ENCODE assay signal across 7 mouse cellular contexts in the genomic region with DNA sequence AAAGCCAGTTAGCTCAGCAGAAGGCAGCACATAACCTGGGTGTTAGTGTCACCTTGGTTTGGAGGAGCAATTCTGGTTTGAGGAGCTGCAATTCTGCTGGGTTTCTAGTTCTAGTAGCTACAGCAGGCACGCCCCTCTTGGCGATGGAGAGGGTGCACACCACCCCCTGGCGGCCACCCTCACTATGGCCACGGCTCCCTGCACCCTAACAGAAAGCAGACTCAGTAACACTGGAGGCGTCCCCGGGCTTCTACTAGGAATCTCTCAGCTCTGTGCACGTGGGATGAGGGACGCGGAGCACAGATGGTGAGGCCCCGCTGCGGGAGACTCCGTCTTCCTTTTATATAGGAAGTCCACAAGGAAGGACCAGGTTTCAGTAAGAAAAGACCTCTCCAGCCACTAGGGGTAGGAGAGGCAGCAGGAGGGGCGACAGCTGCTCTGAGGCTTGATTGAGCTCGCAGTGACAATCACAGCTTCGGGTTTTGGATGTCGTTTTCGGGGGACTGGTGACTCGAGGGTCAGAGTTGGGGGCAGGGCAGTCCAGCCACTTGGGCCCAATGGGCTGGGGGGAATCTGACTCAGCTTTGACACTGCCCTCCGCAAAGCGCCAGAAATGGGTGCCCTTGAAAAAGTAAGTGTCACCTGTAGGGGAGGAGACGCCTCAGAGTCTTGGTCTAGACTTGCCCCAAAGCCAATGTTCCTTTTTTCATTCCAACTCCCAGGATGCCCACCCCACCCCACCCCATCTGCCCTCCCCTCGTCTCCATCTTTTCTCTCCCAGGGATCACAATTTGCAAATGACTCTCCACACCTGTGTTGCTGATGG. TPM values are rescaled to one million over a fixed set of nuclear protein-coding genes. Genes with fewer than 3 reads are reported as not detected.
DNase-seq lines count a peak whose midpoint lies in the region; ATAC-seq and TF ChIP-seq lines count a peak whose summit lies in the region.

No protein-coding gene starts in this region.

- peak; percentile 54 for DNase-seq in adrenal gland, adult 8-10 months
- DNase-seq in embryo, embryonic 9.5 days (ENCODE audit: extremely low spot score): peak; percentile 81
- peak; percentile 83 for DNase-seq in left cerebral cortex, postnatal 4 days
- peak; percentile 27 for DNase-seq in skeletal muscle tissue, adult 2 months (ENCODE audit: low read depth, low spot score)

- no peaks in the 10 kb centered on the region for H3K4me1 ChIP-seq in intestine, postnatal 0 days (replicated peaks; ENCODE audit: control insufficient read depth, insufficient read depth, low read length)
- peaks cover 4% of the 10 kb centered on the region; the same call in 1 of the 2 replicates for H3K4me1 ChIP-seq in midbrain, embryonic 12.5 days

- no peak overlapping the region for H3K27ac ChIP-seq in intestine, postnatal 0 days (ENCODE audit: low read depth, low read length)
- H3K27ac ChIP-seq in midbrain, embryonic 12.5 days (replicated peaks): no peak overlapping the region

- intact Hi-C loops in left cerebral cortex, postnatal 4 days (cut with DNase I): no loop called here

- H3K9me3 ChIP-seq in intestine, postnatal 0 days (ENCODE audit: control insufficient read depth): no peaks in the 10 kb centered on the region
- H3K9me3 ChIP-seq in midbrain, embryonic 12.5 days: no peaks in the 10 kb centered on the region

- H3K9ac ChIP-seq in intestine, postnatal 0 days (ENCODE audit: low read depth, low read length): no peak overlapping the region
- H3K9ac ChIP-seq in midbrain, embryonic 12.5 days (replicated peaks): 0 out of 2 replicates have a peak overlapping the region, but pooled peaks have one; percentile 31

- H3K4me3 ChIP-seq in intestine, postnatal 0 days (ENCODE audit: low read depth, low read length): no peak overlapping the region
- 0 out of 2 replicates have a peak overlapping the region, but pooled peaks have one; percentile 13 for H3K4me3 ChIP-seq in midbrain, embryonic 12.5 days

- 11% methylated on average over 22 of the region's 22 CpGs for whole genome bisulfite sequencing in intestine, postnatal 0 days
- WGBS in midbrain, embryonic 12.5 days: 20% methylated on average over 22 of the region's 22 CpGs

- peak; percentile 93 for TF ChIP-seq CTCF in intestine, postnatal 0 days (IDR thresholded peaks at IDR 0.05; ENCODE audit: low read depth)

- peak; percentile 94 for ATAC-seq in granulocyte monocyte progenitor cell, adult 5-6 weeks (replicated peaks; ENCODE audit: poor library complexity, severe bottlenecking)
- ATAC-seq in intestine, postnatal 0 days: peak; percentile 80
- peak; percentile 87 for ATAC-seq in midbrain, embryonic 12.5 days (ENCODE audit: low FRiP score, low read depth)

- no peaks in the 10 kb centered on the region for H3K36me3 ChIP-seq in intestine, postnatal 0 days (ENCODE audit: control insufficient read depth, insufficient read depth)
- no peaks in the 10 kb centered on the region for H3K36me3 ChIP-seq in midbrain, embryonic 12.5 days

- peak overlapping the region; percentile 46 for H3K4me2 ChIP-seq in intestine, postnatal 0 days (replicated peaks; ENCODE audit: low read depth)
- peak overlapping the region; percentile 45 for H3K4me2 ChIP-seq in midbrain, embryonic 12.5 days (replicated peaks)

- no peaks in the 10 kb centered on the region for H3K27me3 ChIP-seq in intestine, postnatal 0 days (replicated peaks; ENCODE audit: control insufficient read depth, insufficient read depth, low read length)
- 0 out of 2 replicates have a peak, but pooled peaks cover 6% of the 10 kb centered on the region for H3K27me3 ChIP-seq in midbrain, embryonic 12.5 days

RNA-seq across cellular contexts. Expression of gene Mmp25, which starts 14.7 kb away (rescaled TPM):
- total RNA-seq in adrenal gland, adult 8-10 months (2022): under 1 TPM in 3 of 4 experiments, not detected in 1; 0.06 to 0.13 (median 0.09) TPM
- total RNA-seq in granulocyte monocyte progenitor cell, adult 5-6 weeks (2014; fragmentation: Nextera tagmentation): not detected in 2 replicates
- total RNA-seq in granulocyte monocyte progenitor cell, adult 5-6 weeks (2017): 0.47 and 0.57 TPM in 2 replicates
- polyA plus RNA-seq in intestine, postnatal 0 days (2015; fragmentation: Nextera tagmentation; extraction: Ambion mirVana): 0.13 and 0.16 TPM in 2 replicates
- total RNA-seq in left cerebral cortex, postnatal 4 days (2021): 1 to 10 TPM; 1.5 TPM
- polyA plus RNA-seq in midbrain, embryonic 12.5 days (2016; fragmentation: Nextera tagmentation; extraction: Ambion mirVana): 1.5 and 1.7 TPM in 2 replicates

RNA-seq across cellular contexts. Expression of gene Zscan10, which starts 29.8 kb away (rescaled TPM):
- not detected for total RNA-seq in adrenal gland, adult 8-10 months (2022)
- not detected in 2 replicates for total RNA-seq in granulocyte monocyte progenitor cell, adult 5-6 weeks (2014; fragmentation: Nextera tagmentation)
- total RNA-seq in granulocyte monocyte progenitor cell, adult 5-6 weeks (2017): not detected in 2 replicates
- polyA plus RNA-seq in intestine, postnatal 0 days (2015; fragmentation: Nextera tagmentation; extraction: Ambion mirVana): not detected in 2 replicates
- total RNA-seq in left cerebral cortex, postnatal 4 days (2021): not detected
- 0.16 TPM in 1 of 2 replicates, not detected in the other for polyA plus RNA-seq in midbrain, embryonic 12.5 days (2016; fragmentation: Nextera tagmentation; extraction: Ambion mirVana)

RNA-seq across cellular contexts. Expression of gene Bicdl2, which starts 29.9 kb away (rescaled TPM):
- total RNA-seq in adrenal gland, adult 8-10 months (2022): not detected
- total RNA-seq in granulocyte monocyte progenitor cell, adult 5-6 weeks (2014; fragmentation: Nextera tagmentation): not detected in 2 replicates
- total RNA-seq in granulocyte monocyte progenitor cell, adult 5-6 weeks (2017): not detected in 2 replicates
- 7.8 and 8.5 TPM in 2 replicates for polyA plus RNA-seq in intestine, postnatal 0 days (2015; fragmentation: Nextera tagmentation; extraction: Ambion mirVana)
- not detected for total RNA-seq in left cerebral cortex, postnatal 4 days (2021)
- 0.14 and 0.26 TPM in 2 replicates for polyA plus RNA-seq in midbrain, embryonic 12.5 days (2016; fragmentation: Nextera tagmentation; extraction: Ambion mirVana)

RNA-seq across cellular contexts. Expression of gene Zfp13, which starts 31.1 kb away (rescaled TPM):
- total RNA-seq in adrenal gland, adult 8-10 months (2022): 10 to 100 TPM in 3 of 4 experiments, 1 to 10 TPM in 1; 8.2 to 19.2 (median 14.6) TPM
- total RNA-seq in granulocyte monocyte progenitor cell, adult 5-6 weeks (2014; fragmentation: Nextera tagmentation): 1.7 and 2.2 TPM in 2 replicates
- total RNA-seq in granulocyte monocyte progenitor cell, adult 5-6 weeks (2017): 0.46 and 0.56 TPM in 2 replicates
- 3.1 and 3.4 TPM in 2 replicates for polyA plus RNA-seq in intestine, postnatal 0 days (2015; fragmentation: Nextera tagmentation; extraction: Ambion mirVana)
- 10 to 100 TPM; 42.1 to 42.4 TPM for total RNA-seq in left cerebral cortex, postnatal 4 days (2021)
- 24.1 and 25.9 TPM in 2 replicates for polyA plus RNA-seq in midbrain, embryonic 12.5 days (2016; fragmentation: Nextera tagmentation; extraction: Ambion mirVana)

RNA-seq across cellular contexts. Expression of gene Hcfc1r1, which starts 43.0 kb away (rescaled TPM):
- 100 to 1,000 TPM; 136 to 169 (median 147) TPM for total RNA-seq in adrenal gland, adult 8-10 months (2022)
- total RNA-seq in granulocyte monocyte progenitor cell, adult 5-6 weeks (2014; fragmentation: Nextera tagmentation): 48.9 and 51.5 TPM in 2 replicates
- total RNA-seq in granulocyte monocyte progenitor cell, adult 5-6 weeks (2017): 13.5 and 16.6 TPM in 2 replicates
- 131 and 136 TPM in 2 replicates for polyA plus RNA-seq in intestine, postnatal 0 days (2015; fragmentation: Nextera tagmentation; extraction: Ambion mirVana)
- total RNA-seq in left cerebral cortex, postnatal 4 days (2021): 100 to 1,000 TPM; 119 to 126 TPM
- polyA plus RNA-seq in midbrain, embryonic 12.5 days (2016; fragmentation: Nextera tagmentation; extraction: Ambion mirVana): 52.2 and 52.8 TPM in 2 replicates

Comparison
In these comparisons a context has a peak if more than half of its experiments do, and no peak if none do; other contexts are left out.
1. DNase-seq: peak in every context shown above with its lines; median percentile 83 in left cerebral cortex, postnatal 4 days; 81 in embryo, embryonic 9.5 days; 54 in adrenal gland, adult 8-10 months; 27 in skeletal muscle tissue, adult 2 months.